Mouse (Mus musculus): ENCODE results near the gene Gstp3.

- TF ChIP-seq CTCF (IDR thresholded peaks at IDR 0.05) (no peak), POLR2A (IDR thresholded peaks at IDR 0.05; ENCODE audit: insufficient read depth, low read depth, low read length) (no peak), EP300 (IDR thresholded peaks at IDR 0.05; ENCODE audit: insufficient read depth, low read depth, low read length) (no peak)
These were observed 36.2 kb downstream of the Gstp3 start for GRCm38 (mm10) chr19:4023185-4023584.

All from heart, adult 2 months (tissue).